Mouse (Mus musculus) embryonic facial prominence, embryonic 15.5 days (tissue): Measurements from ENCODE around the gene Mrto4. TPM values are rescaled to one million over a fixed set of nuclear protein-coding genes. Genes with fewer than 3 reads are reported as not detected.

Experiments
- ATAC-seq: fragments of 200-750 bp; cut with Nextera tagmentation; 2 replicates; pipeline ENCODE4 v1.8.0; 2017; ENCODE audit warnings: low read depth, moderate TSS enrichment; ENCODE audit not compliant: insufficient number of reproducible peaks, low FRiP score, low TSS enrichment
- H3K27ac ChIP-seq: fragments of 300-500 bp; sonication (generic); replicated peaks from 2 replicates; pipeline ENCODE4 v1.5.1; 2015; ENCODE audit warnings: mild to moderate bottlenecking, inconsistent platforms
- H3K27me3 ChIP-seq: fragments of 300-500 bp; sonication (generic); 2 replicates; pipeline ENCODE4 v1.6.1; 2015; ENCODE audit warnings: inconsistent platforms
- H3K36me3 ChIP-seq: fragments of 300-500 bp; sonication (generic); 2 replicates; pipeline ENCODE4 v1.6.1; 2015; ENCODE audit warnings: mild to moderate bottlenecking, inconsistent platforms
- H3K4me1 ChIP-seq: fragments of 300-500 bp; sonication (generic); 2 replicates; pipeline ENCODE4 v1.6.1; 2015; ENCODE audit warnings: inconsistent platforms
- H3K4me2 ChIP-seq: fragments of 300-500 bp; sonication (generic); replicated peaks from 2 replicates; pipeline ENCODE4 v1.6.1; 2015; ENCODE audit warnings: mild to moderate bottlenecking, inconsistent platforms
- H3K4me3 ChIP-seq: fragments of 300-500 bp; sonication (generic); replicated peaks from 2 replicates; pipeline ENCODE4 v1.5.1; 2015; ENCODE audit warnings: mild to moderate bottlenecking, inconsistent platforms
- H3K9ac ChIP-seq: fragments of 300-500 bp; sonication (generic); 2 replicates; pipeline ENCODE4 v1.6.1; 2015; ENCODE audit warnings: inconsistent platforms
- H3K9me3 ChIP-seq: fragments of 300-500 bp; sonication (generic); replicated peaks from 2 replicates; pipeline ENCODE4 v1.6.1; 2016; ENCODE audit warnings: inconsistent platforms
- WGBS: fragments of 180-500 bp; shearing (Covaris S2); methylation state at CpG from one replicate; pipeline ENCODE4 v1.1.7; 2015; 5-methylcytosine and 5-hydroxymethylcytosine counted together
- polyA plus RNA-seq: library from polyadenylated mRNA; unstranded; fragments of >200 nt; fragmentation: Nextera tagmentation; extraction: Ambion mirVana; gene quantifications from 2 replicates; pipeline ENCODE4 v1.2.1, GENCODE M21; 2015

The Mrto4 gene
- polyA plus RNA-seq, 1 experiment from 2014 or later = 108 TPM

GRCm38 (mm10) chr4:139338145-139338544 lies 14.2 kb downstream of the Mrto4 start:
- no peak for ATAC-seq
- peaks cover 8% of the 10 kb centered on the region; the same call in 1 of the 2 replicates for H3K27me3 ChIP-seq
- H3K9me3 ChIP-seq = no peaks in the 10 kb centered on the region
- H3K36me3 ChIP-seq = no peaks in the 10 kb centered on the region
- H3K9ac ChIP-seq = no peak overlapping the region
- WGBS = 59% methylated on average over 33 of the region's 33 CpGs
- no peak overlapping the region for H3K27ac ChIP-seq
- no peak overlapping the region for H3K4me3 ChIP-seq
- H3K4me1 ChIP-seq = peaks cover 4% of the 10 kb centered on the region; the same call in 1 of the 2 replicates
- H3K4me2 ChIP-seq = no peak overlapping the region

- no peak; the same call in 1 of the 2 replicates for ATAC-seq
- Histone ChIP-seq H3K9ac (no peak overlapping the region), H3K4me2 (peak overlapping the region; percentile 41), H3K9me3 (no peaks in the 10 kb centered on the region), H3K4me3 (peak overlapping the region; percentile 21), H3K27me3 (peaks cover 8% of the 10 kb centered on the region; the same call in 1 of the 2 replicates), H3K27ac (no peak overlapping the region), H3K4me1 (peaks cover 4% of the 10 kb centered on the region; the same call in 1 of the 2 replicates), H3K36me3 (no peaks in the 10 kb centered on the region)
- WGBS = 19% methylated on average over 24 of the region's 24 CpGs
Measured at GRCm38 (mm10) chr4:139336822-139337483, 15.4 kb downstream of the Mrto4 start.

GRCm38 (mm10) chr4:139335507-139335906 lies 16.9 kb downstream of the Mrto4 start:
- Histone ChIP-seq H3K9ac (no peak overlapping the region), H3K4me2 (no peak overlapping the region), H3K9me3 (no peaks in the 10 kb centered on the region), H3K4me1 (peaks cover 4% of the 10 kb centered on the region; the same call in 1 of the 2 replicates), H3K4me3 (no peak overlapping the region), H3K36me3 (no peaks in the 10 kb centered on the region), H3K27ac (no peak overlapping the region), H3K27me3 (peaks cover 8% of the 10 kb centered on the region; the same call in 1 of the 2 replicates)
- 64% methylated on average over 7 of the region's 7 CpGs for WGBS
- ATAC-seq = no peak

GRCm38 (mm10) chr4:139334631-139335295 lies 17.6 kb downstream of the Mrto4 start:
- Histone ChIP-seq H3K36me3 (no peaks in the 10 kb centered on the region), H3K9me3 (no peaks in the 10 kb centered on the region), H3K4me3 (no peak overlapping the region), H3K9ac (no peak overlapping the region), H3K27me3 (peaks cover 8% of the 10 kb centered on the region; the same call in 1 of the 2 replicates), H3K27ac (no peak overlapping the region), H3K4me2 (no peak overlapping the region), H3K4me1 (peaks cover 4% of the 10 kb centered on the region; the same call in 1 of the 2 replicates)
- no peak for ATAC-seq
- WGBS = 72% methylated on average over 7 of the region's 9 CpGs

DNA sequence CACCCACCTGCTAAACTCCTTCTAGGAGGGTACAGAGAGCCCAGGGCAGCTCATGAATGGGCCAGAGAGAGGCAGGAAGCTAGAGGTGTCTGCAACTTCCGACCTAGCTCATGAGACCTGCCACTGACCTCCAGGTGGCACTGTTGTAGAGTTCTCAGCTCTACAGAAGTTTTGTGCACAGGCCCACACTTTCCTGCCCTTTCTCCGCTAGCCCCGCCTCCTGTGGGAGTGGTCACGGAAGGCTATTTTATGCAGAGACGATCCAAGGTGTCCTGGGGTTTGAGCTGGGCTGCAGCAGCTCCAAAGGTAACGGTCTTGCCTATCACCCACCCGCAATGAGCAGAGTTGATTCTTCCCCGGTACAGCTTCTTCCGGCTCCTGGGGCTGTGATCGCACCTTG lies 21.8 kb downstream of the Mrto4 start:
- WGBS = 12% methylated on average over 10 of the region's 10 CpGs
- Histone ChIP-seq H3K4me2 (peak overlapping the region; percentile 40), H3K27me3 (peaks cover 2% of the 10 kb centered on the region; the same call in 1 of the 2 replicates), H3K4me3 (peak overlapping the region; percentile 25; the same call in 1 of the 2 replicates), H3K4me1 (no peaks in the 10 kb centered on the region), H3K9ac (no peak overlapping the region), H3K27ac (no peak overlapping the region), H3K9me3 (no peaks in the 10 kb centered on the region), H3K36me3 (no peaks in the 10 kb centered on the region)
- peak; percentile 57 for ATAC-seq

DNA sequence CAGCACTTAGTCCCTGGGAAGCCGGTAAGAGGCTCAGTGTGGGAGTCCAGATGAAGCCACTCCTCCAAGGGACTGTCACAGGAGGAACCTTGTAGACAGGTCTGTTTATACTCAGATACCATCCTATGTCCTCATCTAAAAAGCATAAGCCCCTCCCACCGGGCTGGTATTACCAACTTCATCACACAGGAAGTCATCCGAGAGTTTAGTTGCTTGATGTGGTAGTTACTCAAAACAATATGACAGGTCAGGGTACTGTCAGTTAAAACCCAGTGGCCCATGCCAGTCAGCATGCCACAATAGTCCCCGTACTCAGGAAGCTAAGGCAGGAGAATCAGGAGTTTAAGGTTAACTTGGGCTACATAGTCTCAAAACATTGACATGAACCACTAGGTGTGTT lies 32.6 kb downstream of the Mrto4 start:
- WGBS = 93% methylated on average over 4 of the region's 4 CpGs
- Histone ChIP-seq H3K4me3 (no peak overlapping the region), H3K9me3 (no peaks in the 10 kb centered on the region), H3K4me2 (no peak overlapping the region), H3K36me3 (peaks cover 41% of the 10 kb centered on the region), H3K4me1 (no peaks in the 10 kb centered on the region), H3K27me3 (no peaks in the 10 kb centered on the region), H3K27ac (no peak overlapping the region), H3K9ac (no peak overlapping the region)
- ATAC-seq = no peak

GRCm38 (mm10) chr4:139318449-139318848 lies 33.9 kb downstream of the Mrto4 start:
- Histone ChIP-seq H3K4me1 (no peaks in the 10 kb centered on the region), H3K9me3 (no peaks in the 10 kb centered on the region), H3K9ac (no peak overlapping the region), H3K27ac (no peak overlapping the region), H3K36me3 (peaks cover 50% of the 10 kb centered on the region), H3K4me3 (no peak overlapping the region), H3K27me3 (no peaks in the 10 kb centered on the region), H3K4me2 (no peak overlapping the region)
- ATAC-seq = no peak
- 88% methylated on average over 11 of the region's 11 CpGs for WGBS

DNA sequence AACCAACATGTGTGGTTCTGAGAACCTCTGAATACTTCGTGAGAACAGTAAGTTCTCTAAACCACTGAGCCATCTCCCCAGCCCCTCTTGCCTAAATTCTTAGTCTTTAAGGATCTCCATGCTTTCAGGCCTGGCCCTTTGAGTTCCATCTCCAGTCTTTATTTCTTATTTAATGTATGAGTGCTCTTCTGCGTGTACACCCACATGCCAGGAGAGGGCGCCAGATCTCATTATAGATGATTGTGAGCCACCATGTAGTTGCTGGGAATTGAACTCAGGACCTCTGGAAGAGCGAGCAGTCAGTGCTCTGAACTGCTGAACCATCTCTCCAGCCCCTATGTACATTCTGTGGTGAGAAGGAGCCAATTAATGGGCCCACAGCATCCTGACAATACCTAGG lies 39.7 kb downstream of the Mrto4 start:
- no peak overlapping the region for H3K4me2 ChIP-seq
- 54% methylated on average over 4 of the region's 4 CpGs for WGBS

DNA sequence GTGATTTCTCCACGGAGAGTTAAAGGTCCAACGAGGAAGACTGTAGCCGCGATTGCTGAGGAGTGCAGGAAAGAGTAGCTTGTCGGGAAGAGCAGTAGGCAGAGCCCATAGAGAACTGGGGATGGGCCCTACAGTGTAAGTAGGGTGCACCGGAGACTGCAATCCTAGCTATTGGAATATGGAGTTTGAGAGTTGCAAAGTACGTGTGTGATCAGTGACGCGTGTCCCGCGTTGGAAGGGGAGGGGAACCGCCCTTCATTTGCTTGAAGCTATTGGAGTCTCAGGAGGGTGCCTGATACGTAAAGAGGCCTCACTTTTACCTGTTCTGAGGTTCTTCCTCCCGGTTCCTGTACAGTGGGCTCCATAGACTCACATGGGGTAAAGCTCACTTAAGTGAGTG lies 40.7 kb downstream of the Mrto4 start:
- H3K4me1 ChIP-seq = peaks cover 26% of the 10 kb centered on the region
- H3K27ac ChIP-seq = no peak overlapping the region
- no peaks in the 10 kb centered on the region for H3K27me3 ChIP-seq
- no peak for ATAC-seq
- H3K9ac ChIP-seq = peak overlapping the region; percentile 87
- WGBS = 14% methylated on average over 14 of the region's 14 CpGs
- H3K4me3 ChIP-seq = peak overlapping the region; percentile 95
- no peaks in the 10 kb centered on the region for H3K9me3 ChIP-seq
- H3K36me3 ChIP-seq = peaks cover 28% of the 10 kb centered on the region
- peak overlapping the region; percentile 94 for H3K4me2 ChIP-seq

More for the DNA sequence above, 39.7 kb downstream of the Mrto4 start:
- no peak overlapping the region for H3K27ac ChIP-seq
- H3K27me3 ChIP-seq = no peaks in the 10 kb centered on the region
- H3K9ac ChIP-seq = no peak overlapping the region
- H3K4me1 ChIP-seq = peaks cover 26% of the 10 kb centered on the region
- no peak overlapping the region for H3K4me3 ChIP-seq
- ATAC-seq = no peak
- no peaks in the 10 kb centered on the region for H3K9me3 ChIP-seq
- H3K36me3 ChIP-seq = peaks cover 34% of the 10 kb centered on the region

DNA sequence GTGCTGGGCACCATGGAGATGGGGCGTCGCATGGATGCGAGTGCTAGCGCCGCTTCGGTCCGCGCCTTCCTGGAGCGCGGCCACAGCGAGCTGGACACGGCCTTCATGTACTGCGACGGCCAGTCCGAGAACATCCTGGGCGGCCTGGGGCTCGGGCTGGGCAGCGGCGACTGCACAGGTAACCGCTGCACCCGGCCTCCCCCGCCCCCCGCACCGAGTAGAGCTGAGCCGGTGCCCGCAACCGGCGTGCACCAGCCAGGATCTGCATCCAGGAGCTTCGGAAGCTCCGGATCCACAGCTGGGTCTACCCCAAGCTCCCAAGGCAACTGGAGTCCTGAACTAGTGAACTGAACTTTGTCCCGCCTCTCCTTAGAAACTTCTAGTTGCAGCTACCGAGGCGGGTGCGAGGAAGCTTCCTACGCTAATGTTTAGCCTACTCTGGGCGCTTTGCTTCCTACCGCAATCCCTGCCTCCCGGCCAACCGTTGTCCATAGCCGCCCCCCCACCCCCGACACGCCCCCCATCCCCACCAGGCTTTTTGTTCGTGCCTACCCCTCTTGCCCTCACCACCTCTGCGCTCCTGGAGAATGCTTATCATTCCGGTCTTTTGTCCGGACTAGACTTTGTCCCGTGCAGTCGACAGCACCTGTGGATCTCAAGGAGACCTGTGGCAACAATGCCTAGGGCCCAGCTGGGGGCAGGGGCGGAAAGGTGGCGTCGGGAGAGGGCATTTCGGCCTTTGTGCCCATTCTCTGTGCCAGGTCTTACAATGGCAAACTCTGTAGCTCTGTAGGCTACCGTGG lies 41.3 kb downstream of the Mrto4 start:
- Histone ChIP-seq H3K27ac (peak overlapping the region; percentile 87), H3K4me3 (peak overlapping the region; percentile 95), H3K9me3 (no peaks in the 10 kb centered on the region), H3K4me1 (peaks cover 26% of the 10 kb centered on the region), H3K27me3 (no peaks in the 10 kb centered on the region), H3K4me2 (peak overlapping the region; percentile 94), H3K36me3 (peaks cover 29% of the 10 kb centered on the region), H3K9ac (peak overlapping the region; percentile 87)
- peak; percentile 51 for ATAC-seq
- under 1% methylated on average over 53 of the region's 53 CpGs for WGBS
